Mouse (Mus musculus) neural tube, embryonic 12.5 days (tissue): ENCODE measurements around the gene Agpat2. TPM values are rescaled to one million over a fixed set of nuclear protein-coding genes. Genes with fewer than 3 reads are reported as not detected.

Experiments used
- ATAC-seq: fragments of 200-750 bp; cut with Nextera tagmentation; 2 replicates; pipeline ENCODE4 v1.8.0; 2017; ENCODE audit warnings: low read depth, mild to moderate bottlenecking, moderate TSS enrichment, moderate library complexity; ENCODE audit not compliant: low FRiP score
- H3K27ac ChIP-seq: fragments of 300-500 bp; sonication (generic); 2 replicates; pipeline ENCODE4 v1.5.1; 2016
- H3K27me3 ChIP-seq: fragments of 300-500 bp; sonication (generic); replicated peaks from 2 replicates; pipeline ENCODE4 v1.6.1; 2016; ENCODE audit warnings: mild to moderate bottlenecking
- H3K36me3 ChIP-seq: fragments of 300-500 bp; sonication (generic); 2 replicates; pipeline ENCODE4 v1.6.1; 2016; ENCODE audit warnings: mild to moderate bottlenecking
- H3K4me1 ChIP-seq: fragments of 300-500 bp; sonication (generic); 2 replicates; pipeline ENCODE4 v1.6.1; 2016
- H3K4me2 ChIP-seq: fragments of 300-500 bp; sonication (generic); replicated peaks from 2 replicates; pipeline ENCODE4 v1.6.1; 2016; ENCODE audit warnings: mild to moderate bottlenecking
- H3K4me3 ChIP-seq: fragments of 300-500 bp; sonication (generic); 2 replicates; pipeline ENCODE4 v1.5.1; 2016
- H3K9ac ChIP-seq: fragments of 300-500 bp; sonication (generic); 2 replicates; pipeline ENCODE4 v1.6.1; 2016; ENCODE audit warnings: mild to moderate bottlenecking
- H3K9me3 ChIP-seq: fragments of 300-500 bp; sonication (generic); 2 replicates; pipeline ENCODE4 v1.6.1; 2016; ENCODE audit warnings: mild to moderate bottlenecking
- WGBS: fragments of 180-500 bp; shearing (Covaris S2); methylation state at CpG from one replicate; pipeline ENCODE4 v1.1.7; 2016; 5-methylcytosine and 5-hydroxymethylcytosine counted together
- polyA plus RNA-seq: library from polyadenylated mRNA; unstranded; fragments of >200 nt; fragmentation: Nextera tagmentation; extraction: Ambion mirVana; gene quantifications from 2 replicates; pipeline ENCODE4 v1.2.1, GENCODE M21; 2016

Agpat2 gene
- polyA plus RNA-seq, 1 experiment from 2014 or later = 7.1 TPM

GRCm38 (mm10) chr2:26561351-26562016 is 42.7 kb downstream of the Agpat2 start:
- Histone ChIP-seq H3K4me1 (peaks cover 19% of the 10 kb centered on the region), H3K9me3 (no peaks in the 10 kb centered on the region), H3K36me3 (no peaks in the 10 kb centered on the region), H3K4me3 (no peak overlapping the region), H3K9ac (no peak overlapping the region), H3K27me3 (no peaks in the 10 kb centered on the region; the same call in 1 of the 2 replicates), H3K4me2 (no peak overlapping the region), H3K27ac (no peak overlapping the region)
- peak; percentile 61 for ATAC-seq
- WGBS = 48% methylated on average over 6 of the region's 6 CpGs

- peaks cover 19% of the 10 kb centered on the region for H3K4me1 ChIP-seq
- H3K27ac ChIP-seq = no peak overlapping the region
- no peak overlapping the region for H3K4me3 ChIP-seq
- no peaks in the 10 kb centered on the region for H3K9me3 ChIP-seq
- H3K4me2 ChIP-seq = no peak overlapping the region
- ATAC-seq = no peak
- H3K9ac ChIP-seq = no peak overlapping the region
- no peaks in the 10 kb centered on the region; the same call in 1 of the 2 replicates for H3K27me3 ChIP-seq
- WGBS = 77% methylated on average over 5 of the region's 5 CpGs
- no peaks in the 10 kb centered on the region for H3K36me3 ChIP-seq
Measured at GRCm38 (mm10) chr2:26560506-26560905, 43.7 kb downstream of the Agpat2 start.

DNA sequence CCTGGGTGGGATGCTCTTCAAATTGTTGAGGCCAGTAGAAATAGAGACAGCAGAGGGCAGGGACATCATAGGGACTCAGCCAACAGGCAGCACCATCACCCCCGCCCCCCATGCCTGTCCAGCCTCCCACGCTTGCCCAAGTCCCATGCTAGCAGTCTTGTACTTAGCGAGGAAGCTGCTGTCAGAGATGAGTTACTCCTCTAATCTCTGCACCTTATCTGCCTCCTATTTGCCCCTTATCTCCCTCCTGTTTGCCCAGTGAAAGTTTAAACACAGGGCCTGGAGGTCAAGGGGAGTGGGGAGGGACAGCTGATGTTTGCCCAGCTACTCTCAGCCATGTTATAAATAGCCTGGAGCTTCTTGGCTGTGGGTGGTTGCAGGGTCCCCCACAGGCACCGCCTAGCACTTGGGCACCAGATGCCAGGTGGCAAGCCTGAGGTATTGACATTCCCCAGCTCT is 47.7 kb downstream of the Agpat2 start:
- H3K27me3 ChIP-seq = no peaks in the 10 kb centered on the region; the same call in 1 of the 2 replicates
- 60% methylated on average over 4 of the region's 4 CpGs for WGBS

DNA sequence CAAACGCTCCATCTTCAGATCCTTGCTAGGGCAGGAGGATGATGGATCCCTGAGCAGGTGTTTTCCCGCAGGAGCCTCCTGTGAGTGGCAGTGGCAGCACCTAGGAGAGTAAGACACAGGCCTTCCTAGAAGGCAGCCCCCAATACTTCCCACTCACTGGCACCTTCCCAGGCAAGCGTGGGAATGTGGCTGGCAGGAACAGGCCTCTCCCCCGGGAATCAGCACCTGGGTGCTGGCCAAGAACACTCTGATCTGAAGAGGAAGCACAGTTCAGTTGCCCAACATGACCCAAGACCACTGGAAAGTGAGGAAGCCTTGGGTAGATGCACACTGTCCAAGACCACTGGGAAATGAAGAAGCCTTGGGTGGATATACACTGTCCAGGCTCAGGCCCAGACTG is 49.1 kb downstream of the Agpat2 start:
- Histone ChIP-seq H3K9ac (no peak overlapping the region), H3K27me3 (no peaks in the 10 kb centered on the region; the same call in 1 of the 2 replicates), H3K27ac (no peak overlapping the region), H3K4me2 (no peak overlapping the region), H3K4me1 (peaks cover 4% of the 10 kb centered on the region; the same call in 1 of the 2 replicates), H3K36me3 (no peaks in the 10 kb centered on the region), H3K9me3 (no peaks in the 10 kb centered on the region), H3K4me3 (no peak overlapping the region)
- 89% methylated on average over 4 of the region's 4 CpGs for WGBS
- ATAC-seq = no peak

More for the DNA sequence above, 47.7 kb downstream of the Agpat2 start:
- Histone ChIP-seq H3K9ac (no peak overlapping the region), H3K36me3 (no peaks in the 10 kb centered on the region), H3K4me1 (peaks cover 16% of the 10 kb centered on the region), H3K27ac (no peak overlapping the region), H3K4me2 (no peak overlapping the region), H3K9me3 (no peaks in the 10 kb centered on the region), H3K4me3 (no peak overlapping the region)
- ATAC-seq = no peak

- H3K4me1 ChIP-seq = 0 out of 2 replicates have a peak, but pooled peaks cover 3% of the 10 kb centered on the region
- H3K27me3 ChIP-seq = no peaks in the 10 kb centered on the region; the same call in 1 of the 2 replicates
- no peak overlapping the region for H3K9ac ChIP-seq
- H3K36me3 ChIP-seq = no peaks in the 10 kb centered on the region
- H3K4me3 ChIP-seq = no peak overlapping the region
- no peak overlapping the region for H3K27ac ChIP-seq
- ATAC-seq = no peak
- 74% methylated on average over 9 of the region's 9 CpGs for WGBS
- no peaks in the 10 kb centered on the region for H3K9me3 ChIP-seq
- no peak overlapping the region for H3K4me2 ChIP-seq
Measured at GRCm38 (mm10) chr2:26553904-26554303, 50.3 kb downstream of the Agpat2 start.

DNA sequence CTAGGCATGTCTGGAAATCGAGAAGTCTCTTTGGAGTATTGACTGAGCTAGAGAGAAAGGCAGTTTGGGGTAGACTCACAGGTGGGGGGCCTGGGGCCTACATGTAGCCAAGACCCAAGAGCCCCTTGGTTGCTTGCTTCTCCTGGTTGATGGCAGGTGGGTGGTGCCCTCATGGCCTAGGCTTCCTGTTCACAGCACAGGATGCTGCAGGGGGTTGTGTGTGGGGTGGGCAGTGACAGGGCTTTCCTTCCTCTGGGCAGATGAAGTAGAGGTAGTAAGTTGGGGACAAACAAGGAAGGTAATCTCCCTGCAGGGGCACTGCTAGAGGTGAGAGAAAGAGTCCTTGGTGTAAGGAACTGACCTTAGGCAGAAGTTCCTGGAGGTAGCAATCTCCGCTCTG is 52.2 kb downstream of the Agpat2 start:
- no peak overlapping the region for H3K9ac ChIP-seq
- H3K4me1 ChIP-seq = peaks cover 12% of the 10 kb centered on the region
- 92% methylated on average over 2 of the region's 2 CpGs for WGBS
- no peak overlapping the region for H3K4me2 ChIP-seq
- no peak for ATAC-seq
- no peak overlapping the region for H3K4me3 ChIP-seq
- no peaks in the 10 kb centered on the region; the same call in 1 of the 2 replicates for H3K27me3 ChIP-seq
- H3K36me3 ChIP-seq = no peaks in the 10 kb centered on the region
- H3K27ac ChIP-seq = no peak overlapping the region
- no peaks in the 10 kb centered on the region for H3K9me3 ChIP-seq

DNA sequence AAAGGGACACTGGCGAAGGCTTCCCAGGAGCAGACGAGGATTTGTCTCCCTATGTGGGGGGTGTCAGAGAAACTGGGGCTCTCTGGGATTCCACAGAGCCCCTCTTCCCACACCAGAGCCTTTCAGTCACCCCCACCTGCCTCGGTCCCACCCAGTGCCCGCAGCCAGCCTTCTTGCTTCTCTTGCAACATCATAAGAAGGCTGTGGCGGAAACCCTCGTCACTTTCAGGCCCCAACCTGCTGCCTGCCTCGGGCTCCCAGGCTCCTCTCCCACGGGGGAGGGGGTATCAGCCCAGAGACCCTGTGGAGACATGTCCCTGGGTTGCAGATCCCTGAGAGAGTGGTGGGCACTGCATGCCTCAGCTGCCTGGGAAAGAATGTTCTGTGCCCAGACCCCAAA is 52.8 kb downstream of the Agpat2 start:
- no peak for ATAC-seq
- peaks cover 15% of the 10 kb centered on the region for H3K4me1 ChIP-seq
- no peak overlapping the region for H3K4me2 ChIP-seq

GRCm38 (mm10) chr2:26550777-26551176 is 53.4 kb downstream of the Agpat2 start:
- no peaks in the 10 kb centered on the region for H3K9me3 ChIP-seq
- H3K27ac ChIP-seq = no peak overlapping the region
- no peaks in the 10 kb centered on the region for H3K36me3 ChIP-seq
- 81% methylated on average over 3 of the region's 3 CpGs for WGBS
- H3K27me3 ChIP-seq = no peaks in the 10 kb centered on the region
- H3K4me1 ChIP-seq = peaks cover 15% of the 10 kb centered on the region
- ATAC-seq = no peak
- no peak overlapping the region for H3K4me2 ChIP-seq
- no peak overlapping the region for H3K4me3 ChIP-seq
- H3K9ac ChIP-seq = no peak overlapping the region

More for the DNA sequence above, 52.8 kb downstream of the Agpat2 start:
- Histone ChIP-seq H3K9ac (no peak overlapping the region), H3K27ac (no peak overlapping the region), H3K9me3 (no peaks in the 10 kb centered on the region), H3K4me3 (no peak overlapping the region), H3K36me3 (no peaks in the 10 kb centered on the region), H3K27me3 (no peaks in the 10 kb centered on the region; the same call in 1 of the 2 replicates)
- WGBS = 78% methylated on average over 8 of the region's 8 CpGs

DNA sequence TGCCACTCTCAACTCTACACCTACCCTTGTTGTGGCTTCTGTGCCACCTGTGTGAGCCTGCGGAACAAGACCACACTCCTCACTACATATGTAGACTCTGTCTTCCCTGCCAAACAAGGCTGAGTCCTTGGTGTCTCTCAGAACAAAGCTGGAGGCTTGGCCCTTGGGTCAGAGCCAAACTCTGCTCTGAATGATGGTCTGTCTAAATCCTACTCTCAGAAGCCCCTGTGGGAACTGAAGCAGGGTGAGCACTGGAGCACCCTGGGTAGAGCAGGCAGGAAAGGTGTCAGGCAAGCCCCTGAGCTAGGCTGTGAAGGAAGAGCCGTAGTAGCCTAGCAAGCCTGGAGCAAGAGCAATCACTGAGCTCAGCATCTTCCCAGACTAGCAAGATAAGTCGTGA is 54.0 kb downstream of the Agpat2 start:
- WGBS = 78% methylated on average over 3 of the region's 3 CpGs

DNA sequence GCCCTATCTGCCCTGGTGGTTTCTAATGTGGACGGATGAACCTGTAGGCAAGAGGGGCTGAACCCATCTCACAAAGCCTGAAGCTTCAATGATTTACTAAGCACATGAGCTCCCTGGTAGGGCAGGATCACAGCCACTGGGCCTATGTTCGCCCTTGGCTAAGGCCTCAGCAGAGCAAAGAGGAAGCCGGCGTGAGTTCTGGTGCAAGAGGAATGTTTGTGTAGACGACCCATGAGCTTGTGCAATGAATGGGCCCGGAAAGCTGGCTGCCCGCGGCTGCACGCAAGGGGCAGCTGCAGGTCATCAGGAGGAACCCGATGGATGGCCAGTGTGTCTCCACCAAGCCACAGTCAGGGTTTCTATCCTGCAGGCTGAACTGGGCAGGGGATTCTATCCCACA is 54.4 kb downstream of the Agpat2 start:
- H3K4me1 ChIP-seq = peaks cover 15% of the 10 kb centered on the region
- H3K27me3 ChIP-seq = no peaks in the 10 kb centered on the region
- H3K36me3 ChIP-seq = no peaks in the 10 kb centered on the region
- no peak for ATAC-seq
- no peaks in the 10 kb centered on the region for H3K9me3 ChIP-seq
- no peak overlapping the region for H3K9ac ChIP-seq
- WGBS = 78% methylated on average over 10 of the region's 10 CpGs
- no peak overlapping the region for H3K4me3 ChIP-seq
- H3K27ac ChIP-seq = no peak overlapping the region
- no peak overlapping the region for H3K4me2 ChIP-seq

More for the DNA sequence above, 54.0 kb downstream of the Agpat2 start:
- Histone ChIP-seq H3K4me3 (no peak overlapping the region), H3K27me3 (no peaks in the 10 kb centered on the region), H3K4me2 (no peak overlapping the region), H3K9ac (no peak overlapping the region), H3K27ac (no peak overlapping the region), H3K4me1 (peaks cover 15% of the 10 kb centered on the region), H3K9me3 (no peaks in the 10 kb centered on the region), H3K36me3 (no peaks in the 10 kb centered on the region)
- no peak for ATAC-seq

GRCm38 (mm10) chr2:26547481-26547880 is 56.7 kb downstream of the Agpat2 start:
- ATAC-seq = peak; percentile 53
- H3K27ac ChIP-seq = no peak overlapping the region
- no peak overlapping the region for H3K4me3 ChIP-seq
- peaks cover 15% of the 10 kb centered on the region for H3K4me1 ChIP-seq
- H3K9me3 ChIP-seq = no peaks in the 10 kb centered on the region
- H3K9ac ChIP-seq = no peak overlapping the region
- H3K36me3 ChIP-seq = no peaks in the 10 kb centered on the region
- H3K4me2 ChIP-seq = no peak overlapping the region
- no peaks in the 10 kb centered on the region for H3K27me3 ChIP-seq
- 35% methylated on average over 2 of the region's 2 CpGs for WGBS

DNA sequence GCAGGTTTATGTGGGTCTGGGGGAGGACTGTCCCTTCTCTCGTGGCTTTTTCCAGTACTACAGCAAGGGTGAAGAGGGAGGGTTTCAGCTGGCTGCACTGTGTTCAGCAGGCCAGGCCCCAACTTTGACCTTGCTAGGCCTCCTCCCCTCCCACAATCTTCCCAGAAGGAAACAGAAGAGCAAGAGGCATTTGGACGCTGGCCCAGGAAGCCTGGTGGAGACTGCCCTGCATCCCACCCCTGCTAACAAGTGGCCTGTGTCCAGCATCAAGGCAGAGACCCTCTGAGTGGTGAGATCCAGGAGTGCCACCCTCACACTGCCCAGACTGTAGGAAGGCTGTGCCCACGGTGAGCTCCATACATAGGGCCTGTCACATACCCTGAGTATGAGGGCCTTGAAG is 60.0 kb downstream of the Agpat2 start:
- no peak overlapping the region for H3K4me2 ChIP-seq
- no peak overlapping the region for H3K9ac ChIP-seq
- peaks cover 28% of the 10 kb centered on the region for H3K4me1 ChIP-seq
- WGBS = 76% methylated on average over 3 of the region's 3 CpGs
- no peaks in the 10 kb centered on the region for H3K9me3 ChIP-seq
- H3K27me3 ChIP-seq = no peaks in the 10 kb centered on the region
- H3K4me3 ChIP-seq = no peak overlapping the region
- H3K27ac ChIP-seq = no peak overlapping the region
- ATAC-seq = no peak
- no peaks in the 10 kb centered on the region for H3K36me3 ChIP-seq

- ATAC-seq = no peak
- Histone ChIP-seq H3K27me3 (no peaks in the 10 kb centered on the region), H3K9me3 (no peaks in the 10 kb centered on the region), H3K27ac (no peak overlapping the region), H3K4me3 (no peak overlapping the region), H3K9ac (no peak overlapping the region), H3K4me2 (no peak overlapping the region), H3K4me1 (peaks cover 28% of the 10 kb centered on the region), H3K36me3 (no peaks in the 10 kb centered on the region)
- 86% methylated on average over 8 of the region's 8 CpGs for whole genome bisulfite sequencing
Measured at GRCm38 (mm10) chr2:26543768-26544167, 60.4 kb downstream of the Agpat2 start.
